ENCODE assay signal across 8 mouse cellular contexts in the genomic region with DNA sequence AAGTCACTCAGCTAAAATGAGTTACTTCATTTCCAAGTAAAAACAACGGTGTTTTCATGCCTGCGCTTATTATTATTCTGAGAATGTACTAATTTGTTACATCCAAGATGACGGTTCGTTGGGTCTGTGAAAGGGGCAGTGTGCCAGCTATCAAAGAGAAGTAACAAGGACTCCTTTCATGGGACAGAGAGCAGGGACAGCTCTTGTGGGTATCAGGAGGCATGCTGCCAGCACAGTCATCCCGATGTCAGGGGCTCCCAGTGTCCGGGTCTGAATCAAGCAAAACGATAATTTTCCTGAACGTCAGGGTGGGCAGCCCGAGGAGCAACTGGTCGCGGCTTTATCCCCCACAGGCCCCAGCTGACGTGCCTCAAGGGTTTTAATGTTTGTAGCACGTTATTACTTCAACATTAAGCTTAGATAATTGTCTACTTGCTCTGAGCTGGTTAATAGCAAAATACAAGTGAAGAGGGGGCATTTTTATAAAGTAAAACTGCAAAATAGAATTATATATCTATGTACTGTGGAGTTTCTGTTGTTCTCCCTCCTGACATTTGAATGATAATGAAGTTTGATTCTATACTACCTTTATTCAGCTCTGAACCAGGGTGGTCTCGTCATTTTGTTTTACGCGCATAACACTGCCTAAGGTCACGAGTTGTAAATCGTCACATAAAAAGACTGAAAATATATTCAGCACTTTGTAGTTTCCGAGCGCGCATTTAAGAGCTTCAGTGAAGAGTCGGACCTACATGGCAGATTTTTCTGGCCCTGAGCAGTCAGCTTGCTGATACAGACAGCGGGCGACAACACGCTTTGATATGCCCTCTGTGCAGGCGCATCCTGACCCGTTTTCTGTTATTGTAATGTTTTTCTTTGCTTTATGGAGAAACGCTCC.
DNase-seq lines count a peak whose midpoint lies in the region; ATAC-seq lines count a peak whose summit lies in the region.

No protein-coding gene starts in this region.

- peak; percentile 62 for DNase-seq in embryonic facial prominence, embryonic 14.5 days (ENCODE audit: low spot score)
- peak; percentile 84 to 89 for DNase-seq in layer of hippocampus, adult 8-10 months (ENCODE audit: low spot score in 2 of 2)
- no peak for DNase-seq in thymus, postnatal 25 days
- DNase-seq in ovary, postnatal 36 days (ENCODE audit: low spot score), result no peak
- no peak for DNase-seq in heart, embryonic 10.5 days (ENCODE audit: low spot score)

- no peak overlapping the region for H3K4me3 ChIP-seq in intestine, embryonic 15.5 days (replicated peaks)
- no peak overlapping the region for H3K4me3 ChIP-seq in intestine, embryonic 16.5 days (ENCODE audit: low read length)
- H3K4me3 ChIP-seq in embryonic facial prominence, embryonic 14.5 days (ENCODE audit: low read depth, low read length), result no peak overlapping the region
- peak overlapping the region; percentile 7 for H3K4me3 ChIP-seq in midbrain, embryonic 13.5 days (replicated peaks)
- no peak overlapping the region for H3K4me3 ChIP-seq in heart, embryonic 10.5 days

- H3K4me2 ChIP-seq in intestine, embryonic 15.5 days (replicated peaks), result no peak overlapping the region
- no peak overlapping the region for H3K4me2 ChIP-seq in intestine, embryonic 16.5 days (ENCODE audit: low read depth, low read length)
- peak overlapping the region; percentile 28 for H3K4me2 ChIP-seq in embryonic facial prominence, embryonic 14.5 days (ENCODE audit: low read depth, low read length)
- H3K4me2 ChIP-seq in midbrain, embryonic 13.5 days (replicated peaks), result peak overlapping the region; percentile 43

- no peaks in the 10 kb centered on the region for H3K9me3 ChIP-seq in intestine, embryonic 15.5 days
- 0 out of 2 replicates have a peak, but pooled peaks cover 3% of the 10 kb centered on the region for H3K9me3 ChIP-seq in intestine, embryonic 16.5 days (ENCODE audit: control insufficient read depth, low read length)
- no peaks in the 10 kb centered on the region for H3K9me3 ChIP-seq in embryonic facial prominence, embryonic 14.5 days (ENCODE audit: control insufficient read depth, low read length)
- H3K9me3 ChIP-seq in midbrain, embryonic 13.5 days, result no peaks in the 10 kb centered on the region
- no peaks in the 10 kb centered on the region for H3K9me3 ChIP-seq in heart, embryonic 10.5 days

- H3K27me3 ChIP-seq in intestine, embryonic 15.5 days (replicated peaks), result no peaks in the 10 kb centered on the region
- no peaks in the 10 kb centered on the region for H3K27me3 ChIP-seq in intestine, embryonic 16.5 days (replicated peaks; ENCODE audit: control insufficient read depth, insufficient read depth, low read length)
- H3K27me3 ChIP-seq in embryonic facial prominence, embryonic 14.5 days (replicated peaks; ENCODE audit: control insufficient read depth, insufficient read depth, low read length), result peaks cover 17% of the 10 kb centered on the region; the same call in 1 of the 2 replicates
- H3K27me3 ChIP-seq in midbrain, embryonic 13.5 days, result peaks cover 12% of the 10 kb centered on the region; the same call in 1 of the 2 replicates
- no peaks in the 10 kb centered on the region for H3K27me3 ChIP-seq in heart, embryonic 10.5 days (ENCODE audit: insufficient read depth, poor library complexity, severe bottlenecking)

- no peaks in the 10 kb centered on the region for H3K36me3 ChIP-seq in intestine, embryonic 15.5 days
- H3K36me3 ChIP-seq in intestine, embryonic 16.5 days (ENCODE audit: control insufficient read depth, insufficient read depth, low read length), result no peaks in the 10 kb centered on the region
- H3K36me3 ChIP-seq in embryonic facial prominence, embryonic 14.5 days (ENCODE audit: control insufficient read depth, insufficient read depth, low read length), result no peaks in the 10 kb centered on the region
- no peaks in the 10 kb centered on the region for H3K36me3 ChIP-seq in midbrain, embryonic 13.5 days
- no peaks in the 10 kb centered on the region for H3K36me3 ChIP-seq in heart, embryonic 10.5 days

- no peak overlapping the region for H3K27ac ChIP-seq in intestine, embryonic 15.5 days
- H3K27ac ChIP-seq in intestine, embryonic 16.5 days (ENCODE audit: low read length), result no peak overlapping the region
- H3K27ac ChIP-seq in embryonic facial prominence, embryonic 14.5 days (replicated peaks; ENCODE audit: low read depth, low read length), result no peak overlapping the region
- H3K27ac ChIP-seq in midbrain, embryonic 13.5 days, result peak overlapping the region; percentile 60; the same call in 1 of the 2 replicates
- no peak overlapping the region for H3K27ac ChIP-seq in heart, embryonic 10.5 days

- WGBS in intestine, embryonic 15.5 days, result 62% methylated on average over 28 of the region's 28 CpGs
- 59% methylated on average over 28 of the region's 28 CpGs for WGBS in intestine, embryonic 16.5 days
- 35% methylated on average over 28 of the region's 28 CpGs for WGBS in embryonic facial prominence, embryonic 14.5 days
- WGBS in midbrain, embryonic 13.5 days, result 10% methylated on average over 28 of the region's 28 CpGs
- 76% methylated on average over 28 of the region's 28 CpGs for WGBS in heart, embryonic 10.5 days

- no peak overlapping the region for H3K9ac ChIP-seq in intestine, embryonic 15.5 days
- no peak overlapping the region for H3K9ac ChIP-seq in intestine, embryonic 16.5 days (ENCODE audit: low read depth, low read length)
- no peak overlapping the region for H3K9ac ChIP-seq in embryonic facial prominence, embryonic 14.5 days (ENCODE audit: low read depth, low read length)
- H3K9ac ChIP-seq in midbrain, embryonic 13.5 days (replicated peaks), result no peak overlapping the region

- no peaks in the 10 kb centered on the region for H3K4me1 ChIP-seq in intestine, embryonic 15.5 days (replicated peaks)
- H3K4me1 ChIP-seq in intestine, embryonic 16.5 days (ENCODE audit: control insufficient read depth, insufficient read depth, low read length), result no peaks in the 10 kb centered on the region
- H3K4me1 ChIP-seq in embryonic facial prominence, embryonic 14.5 days (ENCODE audit: control insufficient read depth, insufficient read depth, low read length), result no peaks in the 10 kb centered on the region; the same call in 1 of the 2 replicates
- peaks cover 47% of the 10 kb centered on the region for H3K4me1 ChIP-seq in midbrain, embryonic 13.5 days (replicated peaks)
- H3K4me1 ChIP-seq in heart, embryonic 10.5 days, result no peaks in the 10 kb centered on the region

- 0 out of 2 replicates have a peak, but pooled peaks have one; percentile 28 for ATAC-seq in intestine, embryonic 15.5 days
- ATAC-seq in intestine, embryonic 16.5 days, result no peak
- no peak; the same call in 1 of the 2 replicates for ATAC-seq in embryonic facial prominence, embryonic 14.5 days (ENCODE audit: low read depth)
- ATAC-seq in midbrain, embryonic 13.5 days, result peak; percentile 79

Comparison
In these comparisons a context has a peak if more than half of its experiments do, and no peak if none do; other contexts are left out.
1. ATAC-seq: peak in intestine, embryonic 15.5 days (single experiment) and midbrain, embryonic 13.5 days (single experiment); none in intestine, embryonic 16.5 days (single experiment) and embryonic facial prominence, embryonic 14.5 days (single experiment).
2. H3K4me2 ChIP-seq: peak in embryonic facial prominence, embryonic 14.5 days (single experiment) and midbrain, embryonic 13.5 days (single experiment); none in intestine, embryonic 15.5 days (single experiment) and intestine, embryonic 16.5 days (single experiment).
3. DNase-seq: peak in embryonic facial prominence, embryonic 14.5 days (single experiment) and layer of hippocampus, adult 8-10 months (2 of 2); none in thymus, postnatal 25 days (single experiment), ovary, postnatal 36 days (single experiment) and heart, embryonic 10.5 days (single experiment).